Mouse (Mus musculus) liver, embryonic 11.5 days (tissue): ENCODE results near the gene Tigar. TPM values are rescaled to one million over a fixed set of nuclear protein-coding genes. Genes with fewer than 3 reads are reported as not detected.

ENCODE experiments used
- ATAC-seq: fragments of 200-750 bp; cut with Nextera tagmentation; replicated peaks from 2 replicates; pipeline ENCODE4 v1.8.0; 2017; ENCODE audit warnings: moderate number of reproducible peaks, mild to moderate bottlenecking, moderate TSS enrichment, moderate library complexity; ENCODE audit not compliant: low FRiP score
- DNase-seq: peaks from one replicate; pipeline ENCODE4 v3.0.0-alpha.2; 2017; ENCODE audit warnings: low spot score
- H3K27ac ChIP-seq: fragments of 300-500 bp; sonication (generic); 2 replicates; pipeline ENCODE4 v1.5.1; 2014; ENCODE audit warnings: mild to moderate bottlenecking, low read depth, low read length, control low read depth
- H3K27me3 ChIP-seq: fragments of 300-500 bp; sonication (generic); replicated peaks from 2 replicates; pipeline ENCODE4 v1.6.1; 2014; ENCODE audit warnings: low read length, mixed read lengths; ENCODE audit not compliant: control insufficient read depth, insufficient read depth
- H3K36me3 ChIP-seq: fragments of 300-500 bp; sonication (generic); 2 replicates; pipeline ENCODE4 v1.6.1; 2014; ENCODE audit warnings: mild to moderate bottlenecking, low read length, moderate library complexity, mixed read lengths; ENCODE audit not compliant: control insufficient read depth, insufficient read depth
- H3K4me1 ChIP-seq: fragments of 300-500 bp; sonication (generic); replicated peaks from 2 replicates; pipeline ENCODE4 v1.6.1; 2014; ENCODE audit warnings: low read length, mixed read lengths; ENCODE audit not compliant: control insufficient read depth, insufficient read depth
- H3K4me2 ChIP-seq: fragments of 300-500 bp; sonication (generic); 2 replicates; pipeline ENCODE4 v1.6.1; 2014; ENCODE audit warnings: mild to moderate bottlenecking, control low read depth, moderate library complexity
- H3K4me3 ChIP-seq: fragments of 300-500 bp; sonication (generic); 2 replicates; pipeline ENCODE4 v1.5.1; 2014; ENCODE audit warnings: low read depth, low read length, control low read depth
- H3K9ac ChIP-seq: fragments of 300-500 bp; sonication (generic); 2 replicates; pipeline ENCODE4 v1.6.1; 2014; ENCODE audit warnings: low read depth, low read length, control low read depth
- H3K9me3 ChIP-seq: fragments of 300-500 bp; sonication (generic); 2 replicates; pipeline ENCODE4 v1.6.1; 2016; ENCODE audit warnings: low read length, inconsistent platforms, mixed read lengths; ENCODE audit not compliant: control insufficient read depth
- WGBS: fragments of 180-500 bp; shearing (Covaris S2); extraction: QIAGEN DNeasy Blood & Tissue Kit; methylation state at CpG from one replicate; pipeline ENCODE4 v1.1.7; 2014; 5-methylcytosine and 5-hydroxymethylcytosine counted together
- polyA plus RNA-seq: library from polyadenylated mRNA; unstranded; fragments of >200 nt; fragmentation: Nextera tagmentation; extraction: Ambion mirVana; gene quantifications from 2 replicates; pipeline ENCODE4 v1.2.1, GENCODE M21; 2014

The Tigar gene
- 2.2 and 2.5 TPM in 2 replicates for polyA plus RNA-seq

GRCm38 (mm10) chr6:127109402-127109930 is at the start of gene Tigar:
Gene Tigar (minus strand): TSS chr6:127109557.
- Histone ChIP-seq H3K4me2 (peak within 1 kb of the TSS; percentile 87), H3K4me3 (peak within 1 kb of the TSS; percentile 61), H3K27ac (no peak within 1 kb of the TSS), H3K4me1 (no peaks in the 10 kb centered on the region), H3K9ac (peak within 1 kb of the TSS; percentile 52), H3K36me3 (no peaks in the 10 kb centered on the region), H3K27me3 (peaks cover 16% of the 10 kb centered on the region), H3K9me3 (no peaks in the 10 kb centered on the region)
- under 1% methylated on average over 37 of the region's 37 CpGs for WGBS
- ATAC-seq, result peak; percentile 98
- DNase-seq, result peak; percentile 88

- no peak overlapping the region for H3K9ac ChIP-seq
- no peak for DNase-seq
- H3K27me3 ChIP-seq, result peaks cover 39% of the 10 kb centered on the region
- no peak overlapping the region for H3K4me3 ChIP-seq
- no peak overlapping the region for H3K27ac ChIP-seq
- 26% methylated on average over 1 of the region's 1 CpGs for WGBS
- H3K36me3 ChIP-seq, result no peaks in the 10 kb centered on the region
- ATAC-seq, result no peak
- no peak overlapping the region for H3K4me2 ChIP-seq
- H3K4me1 ChIP-seq, result peaks cover 20% of the 10 kb centered on the region
- H3K9me3 ChIP-seq, result no peaks in the 10 kb centered on the region
These were observed 48.0 kb upstream of the Tigar start for GRCm38 (mm10) chr6:127157321-127157720.

- Histone ChIP-seq H3K36me3 (no peaks in the 10 kb centered on the region), H3K4me1 (peaks cover 30% of the 10 kb centered on the region), H3K4me3 (peak overlapping the region; percentile 75), H3K27ac (no peak overlapping the region), H3K4me2 (peak overlapping the region; percentile 98), H3K27me3 (peaks cover 39% of the 10 kb centered on the region), H3K9me3 (no peaks in the 10 kb centered on the region), H3K9ac (peak overlapping the region; percentile 50)
- WGBS, result under 1% methylated on average over 15 of the region's 15 CpGs
- DNase-seq (no peak), ATAC-seq (no peak)
These were observed 46.1 kb upstream of the Tigar start for GRCm38 (mm10) chr6:127155468-127155867.

- Histone ChIP-seq H3K27ac (peak overlapping the region; percentile 77; the same call in 1 of the 2 replicates), H3K27me3 (peaks cover 39% of the 10 kb centered on the region), H3K4me1 (peaks cover 31% of the 10 kb centered on the region), H3K9ac (peak overlapping the region; percentile 76), H3K4me3 (peak overlapping the region; percentile 75), H3K4me2 (peak overlapping the region; percentile 98), H3K36me3 (no peaks in the 10 kb centered on the region), H3K9me3 (no peaks in the 10 kb centered on the region)
- under 1% methylated on average over 34 of the region's 34 CpGs for WGBS
- DNase-seq (peak; percentile 88), ATAC-seq (no peak)
These were observed 45.4 kb upstream of the Tigar start for GRCm38 (mm10) chr6:127154708-127155268.

- DNase-seq, result peak; percentile 60
- Histone ChIP-seq H3K4me2 (peak overlapping the region; percentile 98), H3K27ac (peak overlapping the region; percentile 77), H3K4me1 (peaks cover 31% of the 10 kb centered on the region), H3K4me3 (peak overlapping the region; percentile 75), H3K27me3 (peaks cover 39% of the 10 kb centered on the region), H3K36me3 (no peaks in the 10 kb centered on the region), H3K9ac (peak overlapping the region; percentile 76), H3K9me3 (no peaks in the 10 kb centered on the region)
- ATAC-seq, result no peak
- WGBS, result 1% methylated on average over 30 of the region's 30 CpGs
These were observed 44.8 kb upstream of the Tigar start for GRCm38 (mm10) chr6:127153972-127154707.

GRCm38 (mm10) chr6:127153296-127153800 is 44.0 kb upstream of the Tigar start:
- no peak for ATAC-seq
- H3K9ac ChIP-seq, result peak overlapping the region; percentile 76; the same call in 1 of the 2 replicates
- 1% methylated on average over 28 of the region's 28 CpGs for WGBS
- H3K4me2 ChIP-seq, result peak overlapping the region; percentile 98
- H3K27me3 ChIP-seq, result peaks cover 41% of the 10 kb centered on the region
- H3K4me3 ChIP-seq, result peak overlapping the region; percentile 75
- H3K36me3 ChIP-seq, result no peaks in the 10 kb centered on the region
- H3K4me1 ChIP-seq, result peaks cover 31% of the 10 kb centered on the region
- H3K9me3 ChIP-seq, result no peaks in the 10 kb centered on the region
- DNase-seq, result peak; percentile 69
- H3K27ac ChIP-seq, result peak overlapping the region; percentile 93

GRCm38 (mm10) chr6:127152106-127152951 is 43.0 kb upstream of the Tigar start, which contains the start of gene Ccnd2:
Gene Ccnd2 (minus strand): TSS chr6:127152193.
- peaks cover 38% of the 10 kb centered on the region for H3K27me3 ChIP-seq
- WGBS, result 1% methylated on average over 40 of the region's 40 CpGs
- H3K4me1 ChIP-seq, result peaks cover 35% of the 10 kb centered on the region

GRCm38 (mm10) chr6:127151565-127152105 is 42.3 kb upstream of the Tigar start:
- Histone ChIP-seq H3K36me3 (no peaks in the 10 kb centered on the region), H3K9me3 (no peaks in the 10 kb centered on the region), H3K4me1 (peaks cover 35% of the 10 kb centered on the region), H3K4me2 (peak overlapping the region; percentile 98), H3K27ac (peak overlapping the region; percentile 93), H3K4me3 (peak overlapping the region; percentile 75), H3K27me3 (peaks cover 36% of the 10 kb centered on the region), H3K9ac (peak overlapping the region; percentile 76)
- under 1% methylated on average over 29 of the region's 29 CpGs for WGBS
- ATAC-seq, result peak; percentile 70
- peak; percentile 81 for DNase-seq

More at GRCm38 (mm10) chr6:127152106-127152951, 43.0 kb upstream of the Tigar start, which contains the start of gene Ccnd2:
- ATAC-seq, result peak; percentile 80
- H3K4me2 ChIP-seq, result peak within 1 kb of the TSS; percentile 98
- peak within 1 kb of the TSS; percentile 93 for H3K27ac ChIP-seq
- H3K9me3 ChIP-seq, result no peaks in the 10 kb centered on the region
- DNase-seq, result peak; percentile 80
- H3K36me3 ChIP-seq, result no peaks in the 10 kb centered on the region
- peak within 1 kb of the TSS; percentile 75 for H3K4me3 ChIP-seq
- H3K9ac ChIP-seq, result peak within 1 kb of the TSS; percentile 76
